Mouse (Mus musculus) liver, embryonic 15.5 days (tissue): Measurements from ENCODE around the gene Trappc10. TPM values are rescaled to one million over a fixed set of nuclear protein-coding genes. Genes with fewer than 3 reads are reported as not detected.
A peak's percentile ranks its signal among the peaks of the same experiment; 100 is the strongest.
"Not testable (repeated sequence)": the region's sequence is repeated elsewhere in the genome, so short reads cannot be mapped to it uniquely, and the experiment has no call there.

Source experiments
- ATAC-seq: fragments of 200-750 bp; cut with Nextera tagmentation; 2 replicates; pipeline ENCODE4 v1.8.0; 2017; ENCODE audit warnings: moderate number of reproducible peaks, mild to moderate bottlenecking, moderate library complexity; ENCODE audit not compliant: insufficient read depth
- H3K27ac ChIP-seq: fragments of 300-500 bp; sonication (generic); replicated peaks from 2 replicates; pipeline ENCODE4 v1.5.1; 2015; ENCODE audit warnings: mild to moderate bottlenecking, inconsistent platforms
- H3K27me3 ChIP-seq: fragments of 300-500 bp; sonication (generic); 2 replicates; pipeline ENCODE4 v1.6.1; 2015; ENCODE audit warnings: mild to moderate bottlenecking, inconsistent platforms
- H3K36me3 ChIP-seq: fragments of 300-500 bp; sonication (generic); replicated peaks from 2 replicates; pipeline ENCODE4 v1.6.1; 2015; ENCODE audit warnings: moderate library complexity, mild to moderate bottlenecking, inconsistent platforms
- H3K4me1 ChIP-seq: fragments of 300-500 bp; sonication (generic); replicated peaks from 2 replicates; pipeline ENCODE4 v1.6.1; 2015; ENCODE audit warnings: inconsistent platforms
- H3K4me2 ChIP-seq: fragments of 300-500 bp; sonication (generic); 2 replicates; pipeline ENCODE4 v1.6.1; 2015; ENCODE audit warnings: moderate library complexity, mild to moderate bottlenecking, inconsistent platforms
- H3K4me3 ChIP-seq: fragments of 300-500 bp; sonication (generic); replicated peaks from 2 replicates; pipeline ENCODE4 v1.5.1; 2015; ENCODE audit warnings: mild to moderate bottlenecking, inconsistent platforms
- H3K9ac ChIP-seq: fragments of 300-500 bp; sonication (generic); 2 replicates; pipeline ENCODE4 v1.6.1; 2015; ENCODE audit warnings: moderate library complexity, mild to moderate bottlenecking, inconsistent platforms
- H3K9me3 ChIP-seq: fragments of 300-500 bp; sonication (generic); replicated peaks from 2 replicates; pipeline ENCODE4 v1.6.1; 2016; ENCODE audit warnings: inconsistent platforms
- WGBS: fragments of 180-500 bp; shearing (Covaris S2); methylation state at CpG from one replicate; pipeline ENCODE4 v1.1.7; 2015; ENCODE audit warnings: mixed read lengths; ENCODE audit not compliant: insufficient replicate concordance; 5-methylcytosine and 5-hydroxymethylcytosine counted together
- polyA plus RNA-seq: library from polyadenylated mRNA; unstranded; fragments of >200 nt; fragmentation: Nextera tagmentation; extraction: Ambion mirVana; gene quantifications from 2 replicates; pipeline ENCODE4 v1.2.1, GENCODE M21; 2015

Gene Trappc10
- polyA plus RNA-seq, 1 experiment from 2014 or later, result 15.9 TPM

- Histone ChIP-seq H3K4me3 (no peak overlapping the region), H3K27ac (peak overlapping the region; percentile 5; the same call in 1 of the 2 replicates), H3K9me3 (no peaks in the 10 kb centered on the region), H3K4me1 (peaks cover 51% of the 10 kb centered on the region), H3K9ac (no peak overlapping the region), H3K36me3 (peaks cover 100% of the 10 kb centered on the region), H3K27me3 (no peaks in the 10 kb centered on the region), H3K4me2 (no peak overlapping the region)
- WGBS, result 90% methylated on average over 9 of the region's 9 CpGs
- no peak for ATAC-seq
Measured at GRCm38 (mm10) chr10:78214371-78214770, 30.1 kb downstream of the Trappc10 start.

- peaks cover 100% of the 10 kb centered on the region for H3K36me3 ChIP-seq
- no peak overlapping the region for H3K4me3 ChIP-seq
- no peak overlapping the region for H3K9ac ChIP-seq
Measured at GRCm38 (mm10) chr10:78211311-78211710, 33.1 kb downstream of the Trappc10 start.

GRCm38 (mm10) chr10:78201182-78201581 lies 43.3 kb downstream of the Trappc10 start:
- peak overlapping the region; percentile 11; the same call in 1 of the 2 replicates for H3K4me2 ChIP-seq
- H3K9me3 ChIP-seq, result no peaks in the 10 kb centered on the region
- peaks cover 100% of the 10 kb centered on the region for H3K36me3 ChIP-seq
- ATAC-seq, result peak; percentile 80
- H3K4me1 ChIP-seq, result peaks cover 42% of the 10 kb centered on the region
- no peak overlapping the region for H3K9ac ChIP-seq
- peak overlapping the region; percentile 54 for H3K27ac ChIP-seq
- no peak overlapping the region for H3K4me3 ChIP-seq
- no peaks in the 10 kb centered on the region for H3K27me3 ChIP-seq
- 37% methylated on average over 4 of the region's 4 CpGs for WGBS

More at GRCm38 (mm10) chr10:78211311-78211710, 33.1 kb downstream of the Trappc10 start:
- Histone ChIP-seq H3K27me3 (no peaks in the 10 kb centered on the region), H3K4me2 (no peak overlapping the region), H3K9me3 (no peaks in the 10 kb centered on the region), H3K4me1 (peaks cover 21% of the 10 kb centered on the region), H3K27ac (no peak overlapping the region)
- 60% methylated on average over 6 of the region's 6 CpGs for whole genome bisulfite sequencing
- no peak for ATAC-seq

GRCm38 (mm10) chr10:78192933-78193332 lies 51.5 kb downstream of the Trappc10 start:
- Histone ChIP-seq H3K36me3 (peaks cover 100% of the 10 kb centered on the region), H3K27me3 (no peaks in the 10 kb centered on the region), H3K9ac (no peak overlapping the region), H3K4me3 (no peak overlapping the region), H3K27ac (no peak overlapping the region), H3K4me2 (no peak overlapping the region), H3K9me3 (no peaks in the 10 kb centered on the region), H3K4me1 (no peaks in the 10 kb centered on the region)
- 88% methylated on average over 5 of the region's 5 CpGs for WGBS
- no peak for ATAC-seq

- WGBS, result 89% methylated on average over 4 of the region's 4 CpGs
- ATAC-seq, H3K9ac ChIP-seq, H3K4me3 ChIP-seq, H3K9me3 ChIP-seq, H3K27me3 ChIP-seq: not testable (repeated sequence)
- Histone ChIP-seq H3K4me2 (0 out of 2 replicates have a peak overlapping the region, but pooled peaks have one; percentile 93), H3K4me1 (peaks cover 37% of the 10 kb centered on the region), H3K27ac (peak overlapping the region; percentile 90; the same call in 1 of the 2 replicates), H3K36me3 (peaks cover 66% of the 10 kb centered on the region)
Measured at GRCm38 (mm10) chr10:78186076-78186475, 58.4 kb downstream of the Trappc10 start.

GRCm38 (mm10) chr10:78185381-78185725 lies 59.1 kb downstream of the Trappc10 start:
- H3K9ac ChIP-seq, result peak overlapping the region; percentile 54
- WGBS, result 13% methylated on average over 9 of the region's 9 CpGs
- peaks cover 66% of the 10 kb centered on the region for H3K36me3 ChIP-seq
- peak overlapping the region; percentile 93 for H3K4me2 ChIP-seq
- peaks cover 37% of the 10 kb centered on the region for H3K4me1 ChIP-seq
- peak overlapping the region; percentile 90 for H3K27ac ChIP-seq
- H3K4me3 ChIP-seq, result peak overlapping the region; percentile 75
- ATAC-seq, result peak; percentile 58
- H3K27me3 ChIP-seq, result no peaks in the 10 kb centered on the region
- H3K9me3 ChIP-seq, result no peaks in the 10 kb centered on the region

- peak within 1 kb of the TSS; percentile 90 for H3K27ac ChIP-seq
- H3K4me3 ChIP-seq, result peak within 1 kb of the TSS; percentile 75
- WGBS, result under 1% methylated on average over 47 of the region's 47 CpGs
- H3K36me3 ChIP-seq, result peaks cover 66% of the 10 kb centered on the region
- peak; percentile 94 for ATAC-seq
- H3K27me3 ChIP-seq, result no peaks in the 10 kb centered on the region
- H3K9ac ChIP-seq, result peak within 1 kb of the TSS; percentile 63
- no peaks in the 10 kb centered on the region for H3K9me3 ChIP-seq
- peaks cover 37% of the 10 kb centered on the region for H3K4me1 ChIP-seq
- H3K4me2 ChIP-seq, result peak within 1 kb of the TSS; percentile 93
Measured at GRCm38 (mm10) chr10:78184531-78185380, 59.7 kb downstream of the Trappc10 start, which contains the start of gene Pwp2. Gene Pwp2, minus strand, starts transcription at chr10:78185149.

- Histone ChIP-seq H3K27me3 (no peaks in the 10 kb centered on the region), H3K4me2 (peak overlapping the region; percentile 93), H3K27ac (0 out of 2 replicates have a peak overlapping the region, but pooled peaks have one; percentile 7), H3K9ac (no peak overlapping the region), H3K9me3 (no peaks in the 10 kb centered on the region), H3K4me3 (peak overlapping the region; percentile 75; the same call in 1 of the 2 replicates), H3K36me3 (peaks cover 66% of the 10 kb centered on the region), H3K4me1 (peaks cover 37% of the 10 kb centered on the region)
- ATAC-seq, result no peak
- WGBS, result 37% methylated on average over 3 of the region's 3 CpGs
Measured at GRCm38 (mm10) chr10:78183577-78183976, 60.9 kb downstream of the Trappc10 start.

GRCm38 (mm10) chr10:78182321-78182720 lies 62.1 kb downstream of the Trappc10 start:
- Histone ChIP-seq H3K9ac (no peak overlapping the region), H3K27me3 (no peaks in the 10 kb centered on the region), H3K9me3 (no peaks in the 10 kb centered on the region), H3K36me3 (peaks cover 66% of the 10 kb centered on the region), H3K27ac (no peak overlapping the region), H3K4me3 (no peak overlapping the region), H3K4me1 (peaks cover 37% of the 10 kb centered on the region), H3K4me2 (no peak overlapping the region)
- ATAC-seq, result no peak
- 86% methylated on average over 17 of the region's 17 CpGs for WGBS

GRCm38 (mm10) chr10:78174474-78174873 lies 70.0 kb downstream of the Trappc10 start:
- H3K9me3 ChIP-seq, result no peaks in the 10 kb centered on the region
- 84% methylated on average over 5 of the region's 5 CpGs for WGBS
- H3K4me2 ChIP-seq, result no peak overlapping the region
- H3K27ac ChIP-seq, result no peak overlapping the region
- H3K36me3 ChIP-seq, result peaks cover 88% of the 10 kb centered on the region
- no peak overlapping the region for H3K9ac ChIP-seq
- peaks cover 14% of the 10 kb centered on the region for H3K4me1 ChIP-seq
- ATAC-seq, result no peak
- no peaks in the 10 kb centered on the region for H3K27me3 ChIP-seq
- H3K4me3 ChIP-seq, result no peak overlapping the region

GRCm38 (mm10) chr10:78171581-78171980 lies 72.9 kb downstream of the Trappc10 start:
- no peak overlapping the region for H3K27ac ChIP-seq
- H3K4me1 ChIP-seq, result peaks cover 28% of the 10 kb centered on the region
- H3K4me2 ChIP-seq, result no peak overlapping the region
- H3K9ac ChIP-seq, result no peak overlapping the region
- no peak for ATAC-seq
- no peaks in the 10 kb centered on the region for H3K9me3 ChIP-seq
- no peaks in the 10 kb centered on the region for H3K27me3 ChIP-seq
- H3K36me3 ChIP-seq, result peaks cover 73% of the 10 kb centered on the region
- WGBS, result 73% methylated on average over 9 of the region's 9 CpGs
- H3K4me3 ChIP-seq, result no peak overlapping the region
